Mouse (Mus musculus) small intestine, adult 2 months (tissue): ENCODE data around the gene Cuedc2. TPM values are rescaled to one million over a fixed set of nuclear protein-coding genes. Genes with fewer than 3 reads are reported as not detected.

Source experiments
- H3K27ac ChIP-seq: fragments of 200-500 bp; 2 replicates; pipeline ENCODE4 v1.5.1; 2012; ENCODE audit warnings: low read depth, low read length, control low read depth, inconsistent platforms; ENCODE audit not compliant: insufficient read depth
- H3K27me3 ChIP-seq: fragments of 200-500 bp; 2 replicates; pipeline ENCODE4 v1.6.1; 2012; ENCODE audit warnings: mild to moderate bottlenecking, moderate library complexity, low read length, inconsistent platforms; ENCODE audit not compliant: control insufficient read depth, insufficient read depth
- H3K36me3 ChIP-seq: fragments of 200-500 bp; 2 replicates; pipeline ENCODE4 v1.6.1; 2012; ENCODE audit warnings: mild to moderate bottlenecking, low read length, control low read depth, inconsistent platforms; ENCODE audit not compliant: control insufficient read depth, insufficient read depth
- H3K4me1 ChIP-seq: fragments of 200-500 bp; 2 replicates; pipeline ENCODE4 v1.6.1; 2012; ENCODE audit warnings: low read length, inconsistent platforms, mixed read lengths; ENCODE audit not compliant: control insufficient read depth, insufficient read depth, insufficient read length
- H3K4me3 ChIP-seq: fragments of 200-500 bp; 2 replicates; pipeline ENCODE4 v1.5.1; 2012; ENCODE audit warnings: low read depth, mild to moderate bottlenecking, control low read depth, inconsistent platforms, low read length, moderate library complexity
- CTCF ChIP-seq: fragments of 200-500 bp; IDR thresholded peaks from 2 replicates; pipeline ENCODE4 v1.5.1; 2012; ENCODE audit warnings: low read depth, mild to moderate bottlenecking, control low read depth, inconsistent platforms, low read length, moderate library complexity, mixed read lengths; ENCODE audit not compliant: insufficient replicate concordance, insufficient read length; ENCODE audit errors: extremely low read depth
- POLR2A ChIP-seq: fragments of 200-500 bp; IDR thresholded peaks from 2 replicates; pipeline ENCODE4 v1.6.1; 2012; ENCODE audit warnings: low read depth, mild to moderate bottlenecking, control low read depth, inconsistent platforms, low read length, moderate library complexity
- WGBS: fragments of 180-500 bp; shearing (Covaris S2); methylation state at CpG from one replicate; pipeline ENCODE4 v1.1.7; 2018; 5-methylcytosine and 5-hydroxymethylcytosine counted together
- polyA plus RNA-seq: library from polyadenylated mRNA; depleted of rRNA; stranded (reverse); fragments of >200 nt; gene quantifications from 2 replicates; pipeline ENCODE4 v1.2.3, GENCODE M21; 2012

Cuedc2 gene
- polyA plus RNA-seq, 1 experiment: 26.9 TPM

- H3K36me3 ChIP-seq: no peaks in the 10 kb centered on the region
- no peak overlapping the region for H3K27ac ChIP-seq
- WGBS: 71% methylated on average over 8 of the region's 8 CpGs
- H3K27me3 ChIP-seq: peaks cover 51% of the 10 kb centered on the region
- H3K4me1 ChIP-seq: no peaks in the 10 kb centered on the region; the same call in 1 of the 2 replicates
- TF ChIP-seq CTCF (no peak), POLR2A (no peak)
- H3K4me3 ChIP-seq: no peak overlapping the region
These were observed 18.3 kb downstream of the Cuedc2 start for GRCm38 (mm10) chr19:46320076-46320785.

DNA sequence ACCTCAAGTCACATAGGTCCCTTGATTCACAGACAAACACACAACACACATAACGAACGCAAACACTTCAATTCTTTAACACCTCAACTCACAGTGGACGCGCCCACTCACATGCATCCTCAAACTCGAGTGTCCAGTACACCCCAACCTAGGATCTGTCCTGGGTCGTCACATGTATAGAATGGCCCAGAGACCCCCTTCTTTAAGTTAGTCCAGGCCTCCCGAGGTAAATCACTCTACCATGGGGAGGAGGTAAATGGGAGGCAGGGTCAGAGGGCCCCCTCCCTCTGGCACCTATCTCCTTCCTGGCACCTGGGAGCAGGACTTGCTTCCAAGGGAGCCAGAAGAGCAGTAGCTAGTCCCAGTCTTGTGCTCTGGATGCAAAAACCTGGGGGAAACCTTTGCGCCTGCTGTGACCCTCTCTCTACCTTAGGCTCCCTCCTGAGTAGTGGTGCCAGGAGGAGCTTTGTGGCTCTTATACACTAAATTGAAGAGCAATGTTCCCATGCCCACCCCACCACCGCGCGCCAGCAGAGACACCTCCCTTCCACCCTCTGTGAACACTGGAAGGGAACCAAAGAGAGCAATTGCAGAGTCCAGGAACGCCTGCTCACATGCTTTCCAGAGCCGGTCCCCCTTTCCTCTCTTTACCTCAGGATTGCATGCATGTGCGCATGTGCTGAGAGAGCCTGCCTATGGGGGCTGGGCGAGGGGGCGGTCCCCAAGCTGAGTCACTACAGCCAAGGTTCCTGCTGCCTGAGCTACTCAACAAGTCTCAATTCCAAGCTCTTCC is 19.7 kb downstream of the Cuedc2 start:
- peaks cover 54% of the 10 kb centered on the region for H3K27me3 ChIP-seq
- H3K36me3 ChIP-seq: no peaks in the 10 kb centered on the region
- TF ChIP-seq CTCF (no peak), POLR2A (no peak)
- H3K4me3 ChIP-seq: no peak overlapping the region
- peaks cover 6% of the 10 kb centered on the region for H3K4me1 ChIP-seq
- no peak overlapping the region for H3K27ac ChIP-seq
- WGBS: 15% methylated on average over 16 of the region's 16 CpGs

DNA sequence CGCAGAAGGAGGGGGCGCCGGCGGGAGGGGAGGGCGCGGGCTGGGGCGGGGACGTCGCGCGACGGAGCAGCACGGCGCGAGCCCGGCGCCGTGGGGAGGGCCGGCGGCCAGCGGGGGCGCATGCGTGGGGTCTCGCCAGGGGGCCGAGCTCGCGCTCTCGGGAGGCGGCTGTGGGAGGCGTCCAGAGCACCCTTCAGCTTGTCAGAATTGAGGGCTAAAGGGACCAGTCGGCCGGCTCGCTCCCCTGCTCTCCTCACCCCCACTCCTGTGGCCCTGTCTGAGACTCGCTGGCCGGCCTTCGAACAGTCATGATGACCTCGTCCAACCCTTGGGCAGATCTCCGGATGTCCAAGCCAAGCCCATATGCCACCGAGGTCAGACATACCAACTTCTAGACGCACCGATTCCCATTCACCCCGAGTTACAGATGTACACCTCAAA is 20.5 kb downstream of the Cuedc2 start:
- peaks cover 54% of the 10 kb centered on the region for H3K27me3 ChIP-seq
- H3K4me1 ChIP-seq: peaks cover 6% of the 10 kb centered on the region
- TF ChIP-seq CTCF (no peak), POLR2A (no peak)
- no peak overlapping the region for H3K27ac ChIP-seq
- 3% methylated on average over 42 of the region's 42 CpGs for WGBS
- peak overlapping the region; percentile 33 for H3K4me3 ChIP-seq
- H3K36me3 ChIP-seq: peaks cover 4% of the 10 kb centered on the region; the same call in 1 of the 2 replicates

GRCm38 (mm10) chr19:46317546-46317885 is 21.0 kb downstream of the Cuedc2 start:
- peaks cover 54% of the 10 kb centered on the region for H3K27me3 ChIP-seq
- TF ChIP-seq POLR2A (no peak), CTCF (no peak)
- peaks cover 6% of the 10 kb centered on the region for H3K4me1 ChIP-seq
- H3K4me3 ChIP-seq: peak overlapping the region; percentile 53
- peaks cover 4% of the 10 kb centered on the region; the same call in 1 of the 2 replicates for H3K36me3 ChIP-seq
- WGBS: 3% methylated on average over 48 of the region's 48 CpGs
- H3K27ac ChIP-seq: peak overlapping the region; percentile 32; the same call in 1 of the 2 replicates

DNA sequence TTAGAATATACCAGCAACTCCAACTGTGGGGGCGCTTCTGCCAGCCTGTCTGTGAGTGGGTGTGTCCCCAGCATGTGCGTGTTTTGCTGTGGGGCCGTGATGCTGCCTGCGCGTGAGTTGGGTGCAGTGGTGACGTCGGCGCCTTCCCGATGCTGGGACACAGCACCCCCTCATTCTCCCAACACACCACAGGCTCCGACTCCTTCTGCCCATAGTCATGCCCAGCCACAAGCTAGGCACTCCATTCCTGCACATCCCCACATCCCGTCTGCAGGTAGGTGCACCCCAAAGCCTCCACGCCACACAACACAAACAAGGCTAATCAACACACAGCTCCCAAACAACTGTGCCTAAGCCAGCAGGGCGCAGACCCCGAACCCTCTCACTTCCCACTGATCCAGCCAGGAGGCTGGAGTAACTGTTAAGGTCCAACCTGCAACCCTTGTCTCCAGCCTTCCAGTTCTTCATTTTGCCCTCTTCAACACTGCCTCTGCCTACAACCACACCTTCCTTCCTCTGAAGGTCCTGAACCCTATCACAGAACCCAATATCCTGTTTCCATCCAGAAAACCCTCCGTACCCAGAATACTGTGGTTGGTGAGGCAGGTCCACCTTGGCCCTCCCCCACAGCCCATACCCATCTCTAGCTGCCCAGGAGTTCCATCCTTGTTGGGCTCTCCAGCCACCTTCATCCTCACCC is 21.5 kb downstream of the Cuedc2 start:
- TF ChIP-seq CTCF: no peak
- no peak for TF ChIP-seq POLR2A
- peak overlapping the region; percentile 53 for H3K4me3 ChIP-seq
- 27% methylated on average over 15 of the region's 15 CpGs for WGBS
- peaks cover 6% of the 10 kb centered on the region for H3K36me3 ChIP-seq
- H3K27me3 ChIP-seq: peaks cover 54% of the 10 kb centered on the region
- peak overlapping the region; percentile 32 for H3K27ac ChIP-seq
- peaks cover 6% of the 10 kb centered on the region for H3K4me1 ChIP-seq

DNA sequence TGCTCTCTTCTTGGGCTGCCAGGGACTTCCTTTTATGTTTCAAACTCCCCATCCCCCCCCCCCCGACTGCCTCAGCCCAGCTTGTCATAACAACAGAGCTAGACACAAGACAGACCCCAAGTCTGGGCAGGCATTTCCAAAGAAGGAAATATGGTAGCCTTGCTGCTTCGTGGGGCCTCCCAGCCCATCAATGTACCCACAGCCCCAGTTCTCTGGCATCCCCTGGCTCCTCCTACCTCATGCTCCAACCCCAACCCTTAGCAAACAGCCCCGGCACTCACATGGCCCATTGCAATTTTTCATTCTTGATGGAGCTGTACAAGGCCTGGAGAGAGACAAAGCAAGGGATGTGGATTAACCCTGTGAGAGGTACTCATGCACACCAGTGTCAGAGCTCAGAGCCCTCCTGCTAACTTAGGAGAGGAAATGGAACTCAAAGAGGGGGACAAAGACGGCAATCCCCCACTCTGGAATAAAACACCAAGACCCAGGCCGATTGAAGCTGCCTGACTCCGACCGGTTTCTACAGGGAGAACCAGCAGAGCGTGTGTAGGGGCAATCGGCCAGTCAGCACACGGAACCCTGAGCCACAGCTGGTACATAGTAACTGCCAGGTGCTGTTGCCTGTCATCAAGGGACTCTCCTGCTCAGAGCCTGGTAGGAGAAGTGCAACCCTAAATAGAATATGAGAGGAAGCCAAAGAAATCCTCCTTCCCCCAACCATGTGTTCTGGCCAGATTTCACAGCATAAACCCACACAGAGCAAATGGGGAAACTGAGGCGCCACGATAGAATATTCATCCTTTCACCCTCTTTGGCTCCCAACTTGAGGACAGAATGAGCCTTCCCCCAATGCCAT is 22.5 kb downstream of the Cuedc2 start:
- Histone ChIP-seq H3K27me3 (peaks cover 54% of the 10 kb centered on the region), H3K4me1 (peaks cover 6% of the 10 kb centered on the region), H3K27ac (peak overlapping the region; percentile 33), H3K4me3 (peak overlapping the region; percentile 16; the same call in 1 of the 2 replicates), H3K36me3 (peaks cover 16% of the 10 kb centered on the region)
- WGBS: 50% methylated on average over 12 of the region's 12 CpGs
- TF ChIP-seq CTCF (no peak), POLR2A (no peak)
